Mouse (Mus musculus): Measurements from ENCODE around the gene Iah1. TPM values are rescaled to one million over a fixed set of nuclear protein-coding genes. Genes with fewer than 3 reads are reported as not detected.

The Iah1 gene
- polyA plus RNA-seq, 1 experiment from 2014 or later, result 48.6 TPM

DNA sequence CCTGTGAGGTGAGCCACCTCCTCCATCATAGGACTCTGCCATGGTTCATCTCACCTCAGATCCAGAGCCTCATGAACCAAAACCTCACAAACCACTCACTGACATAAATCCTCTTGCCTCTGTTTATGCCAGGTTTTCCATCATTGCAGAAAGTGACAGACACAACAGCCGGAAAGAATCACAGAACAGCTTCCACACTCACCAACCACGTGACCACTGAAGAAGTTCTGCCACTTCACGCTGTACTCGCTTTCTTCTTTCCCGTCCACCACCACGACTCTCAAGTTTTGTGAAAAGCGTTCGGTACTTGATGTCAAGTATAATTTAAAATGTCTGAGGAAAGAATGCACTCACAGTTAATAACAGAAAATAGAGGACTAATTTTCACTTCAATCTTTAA lies 37.5 kb downstream of the Iah1 start:
- DNase-seq (ENCODE audit: low spot score), result no peak
- Histone ChIP-seq H3K27me3 (ENCODE audit: insufficient read depth, poor library complexity, severe bottlenecking) (no peaks in the 10 kb centered on the region), H3K4me3 (no peak overlapping the region), H3K27ac (no peak overlapping the region), H3K36me3 (peaks cover 87% of the 10 kb centered on the region), H3K4me1 (replicated peaks) (no peaks in the 10 kb centered on the region), H3K9me3 (peaks cover 17% of the 10 kb centered on the region; the same call in 1 of the 2 replicates)
- 96% methylated on average over 8 of the region's 8 CpGs for WGBS

DNA sequence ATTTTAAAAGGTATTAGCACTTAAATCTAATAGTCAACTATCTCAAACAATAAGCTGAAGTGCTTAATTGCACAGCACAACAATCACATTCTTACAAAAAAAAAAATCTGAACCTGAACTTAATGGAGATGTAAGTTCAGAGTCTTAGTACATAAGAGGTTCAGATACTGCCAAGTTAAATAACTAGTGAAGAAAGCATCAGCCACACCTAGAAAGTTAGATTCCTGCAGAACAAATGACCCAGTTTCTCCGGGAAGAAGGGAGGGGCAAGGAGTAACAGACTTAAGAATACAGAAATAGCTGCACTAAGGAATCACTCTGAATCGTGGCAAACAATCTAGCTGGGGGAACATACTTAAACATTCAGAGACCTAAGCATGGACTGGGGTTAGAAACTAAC lies 46.5 kb downstream of the Iah1 start:
- Histone ChIP-seq H3K27ac (no peak overlapping the region), H3K27me3 (ENCODE audit: insufficient read depth, poor library complexity, severe bottlenecking) (no peaks in the 10 kb centered on the region), H3K4me3 (no peak overlapping the region), H3K9me3 (peaks cover 3% of the 10 kb centered on the region; the same call in 1 of the 2 replicates), H3K4me1 (replicated peaks) (no peaks in the 10 kb centered on the region), H3K36me3 (peaks cover 30% of the 10 kb centered on the region)
- WGBS, result 88% methylated on average over 2 of the region's 2 CpGs
- no peak for DNase-seq (ENCODE audit: low spot score)

DNA sequence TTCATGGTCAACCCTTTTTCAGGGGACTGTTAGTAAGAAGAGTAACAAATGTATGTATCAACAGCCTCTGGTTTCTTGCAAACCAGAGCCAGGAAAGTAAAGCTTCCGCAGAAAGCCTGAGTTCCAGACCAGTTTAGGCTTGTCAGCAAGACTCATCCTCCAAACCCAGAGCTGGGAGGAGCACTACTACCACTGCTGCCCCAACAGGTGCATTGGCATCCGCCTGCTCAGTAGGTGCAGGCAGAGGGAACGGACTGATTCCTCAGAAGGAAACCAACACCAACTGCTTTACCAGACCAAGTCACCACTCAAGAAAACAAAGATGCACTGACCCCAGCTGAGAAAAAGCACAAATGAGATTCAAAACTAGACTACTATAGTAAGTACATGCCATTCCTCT lies 47.0 kb downstream of the Iah1 start:
- no peak overlapping the region for H3K4me3 ChIP-seq
- no peaks in the 10 kb centered on the region for H3K27me3 ChIP-seq (ENCODE audit: insufficient read depth, poor library complexity, severe bottlenecking)
- WGBS, result 96% methylated on average over 3 of the region's 3 CpGs
- no peak for DNase-seq (ENCODE audit: low spot score)
- H3K4me1 ChIP-seq (replicated peaks), result no peaks in the 10 kb centered on the region
- H3K27ac ChIP-seq, result no peak overlapping the region
- H3K36me3 ChIP-seq, result peaks cover 27% of the 10 kb centered on the region
- peaks cover 3% of the 10 kb centered on the region; the same call in 1 of the 2 replicates for H3K9me3 ChIP-seq

DNA sequence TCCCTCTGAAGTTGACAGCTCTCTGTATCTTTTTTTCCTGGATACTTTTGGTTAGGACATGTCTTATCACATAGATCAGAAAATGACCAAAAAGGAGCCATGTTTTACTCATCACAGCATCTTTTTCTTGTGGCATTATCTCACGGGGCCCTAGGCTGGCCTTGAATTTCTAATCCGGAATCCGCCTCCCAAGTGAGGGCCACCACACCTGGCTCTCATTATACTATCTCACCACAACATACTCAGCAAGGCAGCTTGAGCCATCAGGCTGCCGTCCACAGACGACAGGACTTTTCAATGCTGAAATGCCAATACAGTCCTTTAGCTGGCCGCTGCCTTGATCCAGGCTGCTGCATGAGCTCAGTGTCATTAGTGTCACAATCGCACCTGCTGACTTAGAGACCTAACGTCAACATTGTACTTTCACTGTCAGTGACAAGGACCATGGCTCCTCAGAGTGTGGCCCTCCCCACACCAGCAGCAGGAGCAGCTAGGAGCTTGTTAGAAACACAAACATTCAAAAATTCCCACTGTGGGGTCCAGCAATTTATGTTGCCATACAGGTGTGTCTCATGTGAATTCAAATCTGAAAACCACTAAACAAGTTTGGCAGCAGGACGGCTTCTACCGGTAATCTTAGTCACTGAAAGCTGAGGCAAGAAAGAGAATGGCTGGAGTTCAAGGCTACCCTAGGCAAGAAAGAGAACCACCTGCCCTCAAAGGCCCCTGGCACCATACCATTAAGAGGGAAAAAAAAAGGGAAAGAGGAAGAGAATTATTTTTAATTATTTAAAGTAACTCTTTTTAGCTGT lies 48.6 kb downstream of the Iah1 start:
- no peak for DNase-seq (ENCODE audit: low spot score)
- Histone ChIP-seq H3K9me3 (peaks cover 3% of the 10 kb centered on the region; the same call in 1 of the 2 replicates), H3K4me1 (replicated peaks) (no peaks in the 10 kb centered on the region), H3K27me3 (ENCODE audit: insufficient read depth, poor library complexity, severe bottlenecking) (no peaks in the 10 kb centered on the region), H3K27ac (no peak overlapping the region), H3K4me3 (no peak overlapping the region), H3K36me3 (peaks cover 27% of the 10 kb centered on the region)
- 77% methylated on average over 10 of the region's 10 CpGs for WGBS

DNA sequence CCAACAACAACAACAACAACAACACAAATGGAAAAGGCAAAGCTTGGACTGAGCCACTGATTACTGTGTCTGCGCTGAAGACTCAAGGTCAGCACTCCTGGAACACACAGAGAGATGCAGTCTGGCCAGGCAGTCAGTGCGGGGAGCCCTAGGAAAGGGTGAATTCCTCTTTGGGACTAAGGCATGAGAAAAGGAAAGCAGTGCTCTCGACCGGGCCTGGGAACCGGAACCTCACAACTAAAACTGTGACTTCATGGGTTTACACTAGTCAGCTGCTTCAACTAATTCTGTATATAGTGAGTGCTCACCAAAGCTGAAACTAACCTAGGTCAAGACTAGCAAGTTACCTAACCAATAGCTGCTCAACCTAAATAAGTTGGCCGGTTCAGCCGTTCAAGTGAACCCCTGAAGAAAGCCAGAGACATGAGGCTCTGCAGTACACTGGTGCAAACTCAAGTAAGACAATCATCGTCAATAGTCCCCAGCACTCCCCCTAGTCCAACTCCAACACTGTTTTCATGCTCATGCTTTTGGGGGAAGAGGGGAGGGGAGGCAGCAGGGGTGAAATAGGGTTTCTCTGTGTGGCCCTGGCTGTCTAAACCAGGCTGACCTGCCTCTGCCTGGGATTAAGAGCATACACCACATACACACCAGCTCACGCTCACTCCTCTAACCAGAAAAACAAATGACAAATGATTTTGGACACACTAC lies 52.3 kb downstream of the Iah1 start:
- Histone ChIP-seq H3K9me3 (peaks cover 3% of the 10 kb centered on the region; the same call in 1 of the 2 replicates), H3K27me3 (ENCODE audit: insufficient read depth, poor library complexity, severe bottlenecking) (no peaks in the 10 kb centered on the region), H3K4me1 (replicated peaks) (peaks cover 8% of the 10 kb centered on the region), H3K36me3 (0 out of 2 replicates have a peak, but pooled peaks cover 11% of the 10 kb centered on the region), H3K4me3 (no peak overlapping the region), H3K27ac (no peak overlapping the region)
- WGBS, result 94% methylated on average over 9 of the region's 9 CpGs
- no peak for DNase-seq (ENCODE audit: low spot score)

DNA sequence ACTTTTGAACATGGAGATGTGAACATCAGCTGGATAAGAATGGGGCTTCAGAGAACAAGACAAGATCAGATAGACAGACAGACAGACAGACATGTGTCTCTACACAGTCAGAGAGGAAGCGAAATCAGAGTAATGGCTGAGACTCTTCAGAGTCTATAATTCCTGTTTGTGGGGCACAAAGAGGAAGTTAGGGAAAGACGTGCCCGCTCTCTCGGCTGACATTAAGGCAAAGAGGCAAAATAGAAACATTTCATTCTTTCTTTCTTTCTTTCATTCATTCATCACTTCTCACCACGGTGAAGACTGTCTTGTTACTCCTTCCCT lies 52.9 kb downstream of the Iah1 start:
- no peaks in the 10 kb centered on the region for H3K9me3 ChIP-seq
- no peak overlapping the region for H3K27ac ChIP-seq
- H3K4me3 ChIP-seq, result no peak overlapping the region
- peaks cover 8% of the 10 kb centered on the region for H3K4me1 ChIP-seq (replicated peaks)
- H3K36me3 ChIP-seq, result 0 out of 2 replicates have a peak, but pooled peaks cover 7% of the 10 kb centered on the region
- no peaks in the 10 kb centered on the region for H3K27me3 ChIP-seq (ENCODE audit: insufficient read depth, poor library complexity, severe bottlenecking)
- DNase-seq (ENCODE audit: low spot score), result no peak
- WGBS, result 91% methylated on average over 5 of the region's 5 CpGs

DNA sequence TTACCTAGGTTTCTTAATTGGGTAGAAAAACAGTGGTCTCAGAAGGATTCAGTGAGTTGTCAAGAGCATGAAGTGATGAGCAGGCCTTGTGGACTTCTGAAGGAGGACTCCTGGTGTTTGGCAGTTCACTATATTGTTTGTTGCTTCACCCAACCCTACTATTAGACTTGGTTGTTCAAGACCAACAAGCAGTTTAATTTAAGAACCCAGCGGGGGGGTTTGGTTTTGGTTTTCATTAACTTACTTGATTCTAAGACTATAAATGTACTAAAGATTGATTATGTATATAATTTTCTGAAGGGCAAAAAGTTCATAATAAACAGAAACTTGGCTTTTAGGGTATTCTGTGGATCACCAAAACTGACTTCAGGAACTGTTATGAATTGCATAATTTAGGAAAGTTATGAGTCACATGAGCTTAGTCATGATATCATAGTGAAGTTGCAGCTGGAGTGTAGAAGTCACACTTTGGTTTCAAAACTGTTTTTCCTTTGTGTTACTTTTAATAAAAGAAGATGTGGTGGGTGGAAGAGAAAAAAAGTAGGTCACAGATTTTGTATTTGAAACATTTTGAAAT lies 53.9 kb downstream of the Iah1 start:
- 99% methylated on average over 1 of the region's 1 CpGs for WGBS
- Histone ChIP-seq H3K9me3 (no peaks in the 10 kb centered on the region), H3K4me1 (replicated peaks) (peaks cover 8% of the 10 kb centered on the region), H3K27ac (no peak overlapping the region), H3K27me3 (ENCODE audit: insufficient read depth, poor library complexity, severe bottlenecking) (no peaks in the 10 kb centered on the region), H3K4me3 (no peak overlapping the region), H3K36me3 (0 out of 2 replicates have a peak, but pooled peaks cover 3% of the 10 kb centered on the region)
- DNase-seq (ENCODE audit: low spot score), result no peak

DNA sequence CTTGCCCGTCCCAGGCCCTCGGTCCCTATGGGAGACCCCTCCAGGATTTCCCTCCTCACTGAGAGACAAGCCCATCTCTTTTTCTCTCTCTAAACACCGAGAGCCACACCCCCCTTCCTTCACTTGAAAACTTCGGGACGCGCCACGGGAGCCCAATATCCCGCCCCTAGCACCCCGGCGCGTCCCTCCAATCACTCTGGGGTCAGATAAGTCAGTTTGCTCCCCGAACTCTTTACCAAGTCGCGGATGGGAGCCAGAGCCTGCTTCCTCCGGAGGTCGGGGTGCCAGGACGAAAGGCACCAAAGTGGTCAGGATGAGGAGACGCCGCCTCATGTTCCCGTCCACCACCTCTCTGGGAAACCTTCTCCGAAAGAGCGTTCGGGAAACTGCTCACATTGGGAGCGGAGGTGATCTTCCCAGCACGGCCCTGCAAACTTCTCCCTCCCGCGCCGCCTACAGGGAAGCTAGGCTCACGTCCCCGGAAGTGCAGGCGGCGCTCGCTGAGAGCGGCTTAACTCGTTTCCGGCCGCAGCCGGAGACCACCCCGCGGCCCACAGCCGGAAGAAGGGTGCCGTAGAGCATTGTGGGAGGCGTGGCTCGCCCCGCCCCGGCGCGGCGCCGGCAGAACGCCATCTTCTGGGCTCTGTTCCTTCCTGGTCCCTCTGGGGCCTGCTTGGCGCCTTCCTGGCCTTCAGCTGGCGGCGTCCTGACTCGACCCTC lies 57.1 kb downstream of the Iah1 start, which contains the start of gene Adam17:
Gene Adam17 (minus strand): TSS at position 533 of the 720 bp plus-strand sequence.
- peak within 1 kb of the TSS; percentile 81 for H3K4me3 ChIP-seq
- H3K36me3 ChIP-seq, result 0 out of 2 replicates have a peak, but pooled peaks cover 3% of the 10 kb centered on the region
- H3K27ac ChIP-seq, result peak within 1 kb of the TSS; percentile 96
- H3K9me3 ChIP-seq, result no peaks in the 10 kb centered on the region
- peak; percentile 95 for DNase-seq (ENCODE audit: low spot score)
- WGBS, result under 1% methylated on average over 55 of the region's 55 CpGs
- peaks cover 8% of the 10 kb centered on the region for H3K4me1 ChIP-seq (replicated peaks)
- H3K27me3 ChIP-seq (ENCODE audit: insufficient read depth, poor library complexity, severe bottlenecking), result no peaks in the 10 kb centered on the region

Other genes starting within 250 kb of the Iah1 start
- gene Cpsf3, start 31.0 kb upstream of the Iah1 start, polyA plus RNA-seq (2016; fragmentation: Nextera tagmentation; extraction: Ambion mirVana), result 122 and 139 TPM in 2 replicates
- gene Itgb1bp1, start 30.1 kb upstream of the Iah1 start, polyA plus RNA-seq (2016; fragmentation: Nextera tagmentation; extraction: Ambion mirVana), result 44.0 and 45.7 TPM in 2 replicates
- 31.8 and 40.7 TPM in 2 replicates for gene Adam17, start 57.2 kb downstream of the Iah1 start, polyA plus RNA-seq (2016; fragmentation: Nextera tagmentation; extraction: Ambion mirVana)
- gene Ywhaq, start 101.2 kb downstream of the Iah1 start, polyA plus RNA-seq (2016; fragmentation: Nextera tagmentation; extraction: Ambion mirVana), result 1,017 and 1,052 TPM in 2 replicates